Mouse (Mus musculus) forebrain, embryonic 15.5 days (tissue): ENCODE results near the gene Lce3c. TPM values are rescaled to one million over a fixed set of nuclear protein-coding genes. Genes with fewer than 3 reads are reported as not detected.

Experiments used
- polyA plus RNA-seq: library from polyadenylated mRNA; unstranded; fragments of >200 nt; fragmentation: Nextera tagmentation; extraction: Ambion mirVana; gene quantifications from 2 replicates; pipeline ENCODE4 v1.2.1, GENCODE M21; 2015

Gene Lce3c
- polyA plus RNA-seq, 1 experiment from 2014 or later: not detected

Other genes starting within 250 kb of the Lce3c start
- not detected in 2 replicates for gene Lce1e, start 235.4 kb upstream of the Lce3c start, polyA plus RNA-seq
- gene Lce1f, start 224.1 kb upstream of the Lce3c start, polyA plus RNA-seq: not detected in 2 replicates
- not detected in 2 replicates for gene Gm38119, start 205.4 kb upstream of the Lce3c start, polyA plus RNA-seq
- not detected in 2 replicates for gene Lce1g, start 192.1 kb upstream of the Lce3c start, polyA plus RNA-seq
- not detected in 2 replicates for gene Lce1h, start 179.4 kb upstream of the Lce3c start, polyA plus RNA-seq
- gene Lce1i, start 165.6 kb upstream of the Lce3c start, polyA plus RNA-seq: not detected in 2 replicates
- gene Lce1j, start 154.0 kb upstream of the Lce3c start, polyA plus RNA-seq: not detected in 2 replicates
- not detected in 2 replicates for gene Lce1k, start 136.6 kb upstream of the Lce3c start, polyA plus RNA-seq
- not detected in 2 replicates for gene Kprp, start 117.2 kb upstream of the Lce3c start, polyA plus RNA-seq
- not detected in 2 replicates for gene Lce1l, start 93.2 kb upstream of the Lce3c start, polyA plus RNA-seq
- not detected in 2 replicates for gene 2310050C09Rik, start 74.3 kb upstream of the Lce3c start, polyA plus RNA-seq
- not detected in 2 replicates for gene Lce3a, start 18.3 kb upstream of the Lce3c start, polyA plus RNA-seq
- gene Lce3b, start 11.5 kb upstream of the Lce3c start, polyA plus RNA-seq: not detected in 2 replicates
- gene Lce3d, start 12.9 kb downstream of the Lce3c start, polyA plus RNA-seq: not detected in 2 replicates
- not detected in 2 replicates for gene Lce3e, start 22.6 kb downstream of the Lce3c start, polyA plus RNA-seq
- not detected in 2 replicates for gene Lce3f, start 47.7 kb downstream of the Lce3c start, polyA plus RNA-seq
- gene Crct1, start 71.2 kb downstream of the Lce3c start, polyA plus RNA-seq: 0.27 TPM in 1 of 2 replicates, not detected in the other
- gene Lce1m, start 74.6 kb downstream of the Lce3c start, polyA plus RNA-seq: not detected in 2 replicates
- not detected in 2 replicates for gene Gm4858, start 124.3 kb downstream of the Lce3c start, polyA plus RNA-seq
- gene Crnn, start 200.3 kb downstream of the Lce3c start, polyA plus RNA-seq: not detected in 2 replicates